Mouse (Mus musculus) mouse trophoblast stem cell (cell line): ENCODE measurements around the gene H2al1e.
"Not testable (repeated sequence)": the region's sequence is repeated elsewhere in the genome, so short reads cannot be mapped to it uniquely, and the experiment has no call there.

Experiments used
- in situ Hi-C, 2 experiments: fragments of 300-500 bp; cut with MseI, MboI; formaldehyde crosslinking; loops; 2 replicates in 1 of 2; 3 replicates in 1 of 2; pipeline ENCODE4 v1.15.1; 2025

H2al1e gene

GRCm38 (mm10) chrX:11311634-11312033 lies at the start of gene H2al1e:
H2al1e (plus strand) TSS chrX:11311934.
- in situ Hi-C loops = not testable (repeated sequence)

DNA sequence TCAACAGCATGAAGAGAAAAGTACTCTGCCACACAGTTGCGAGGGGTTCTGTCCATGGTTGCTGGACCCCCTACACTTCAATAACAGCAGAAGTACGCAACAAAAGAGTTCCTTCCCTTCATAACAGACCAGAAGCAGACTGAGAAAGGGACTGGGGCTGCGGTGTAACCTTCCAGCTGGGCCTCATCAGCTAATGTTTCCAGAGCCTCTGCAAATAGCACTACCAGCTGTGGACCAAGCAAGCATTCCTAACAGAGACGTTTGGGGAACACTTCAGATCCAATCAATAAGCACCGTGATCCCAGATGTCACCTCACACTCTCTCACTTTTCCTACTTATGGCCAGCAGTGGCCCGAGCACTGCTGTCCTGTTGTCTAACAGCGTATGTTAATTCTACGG lies 46.8 kb upstream of the H2al1e start:
- in situ Hi-C loops = loop anchor here in 1 of 2 experiments (25.0 kb wide), 1 partner anchor 97 kb away; no protein-coding TSS in a partner anchor

GRCm38 (mm10) chrX:11267791-11268190 lies 43.9 kb upstream of the H2al1e start:
- in situ Hi-C loops = loop anchor here in 1 of 2 experiments (25.0 kb wide), 1 partner anchor 95 kb away; no protein-coding TSS in a partner anchor

DNA sequence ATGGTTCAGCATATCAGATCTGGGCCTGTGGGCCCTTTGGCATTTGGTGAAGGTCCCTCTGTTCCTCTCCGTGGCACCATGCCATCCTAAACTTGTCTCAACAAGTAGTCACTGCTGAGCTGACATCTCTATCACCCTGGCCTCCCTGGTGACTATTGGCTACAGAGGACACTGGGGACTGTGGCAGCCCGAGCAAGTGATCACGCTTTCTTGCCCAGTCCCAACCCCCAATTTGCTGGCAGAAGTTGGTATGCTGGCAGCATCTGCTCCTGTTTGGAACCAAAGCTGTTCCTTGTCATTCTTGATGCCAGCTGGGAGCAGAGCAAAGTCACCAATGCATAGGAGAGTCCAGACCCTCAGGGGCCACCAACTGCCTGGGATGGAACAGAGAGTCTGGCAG lies 42.7 kb upstream of the H2al1e start:
- in situ Hi-C loops = loop anchor here in 1 of 2 experiments (25.0 kb wide), 1 partner anchor 93 kb away; no protein-coding TSS in a partner anchor

GRCm38 (mm10) chrX:11273190-11273589 lies 38.5 kb upstream of the H2al1e start:
- in situ Hi-C loops = loop anchor here in 1 of 2 experiments (25.0 kb wide), 1 partner anchor 89 kb away; no protein-coding TSS in a partner anchor

DNA sequence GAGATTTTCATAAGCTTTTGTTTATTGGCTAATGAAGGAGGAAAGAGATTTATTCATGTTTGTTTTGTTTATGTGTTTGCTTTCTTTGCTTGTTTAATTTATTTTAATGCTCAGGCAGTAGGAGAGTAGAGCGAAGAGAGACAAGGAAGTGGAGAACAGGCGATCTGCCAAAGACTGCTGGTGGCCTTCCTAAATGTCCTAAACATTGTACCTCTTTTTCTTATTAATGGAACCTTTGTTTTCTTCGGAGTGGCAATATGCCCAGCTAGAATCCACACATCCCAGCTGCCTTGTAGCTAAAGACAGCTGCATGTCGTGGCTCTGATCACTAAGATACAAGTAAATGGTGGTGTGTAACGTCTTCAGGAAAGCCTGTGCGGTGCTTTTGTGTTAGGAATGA lies 34.7 kb upstream of the H2al1e start:
- in situ Hi-C loops = no loop called here

GRCm38 (mm10) chrX:11280741-11281140 lies 31.0 kb upstream of the H2al1e start:
- in situ Hi-C loops = loop anchor here in 1 of 2 experiments (10.0 kb wide), 1 partner anchor 74 kb away; no protein-coding TSS in a partner anchor

DNA sequence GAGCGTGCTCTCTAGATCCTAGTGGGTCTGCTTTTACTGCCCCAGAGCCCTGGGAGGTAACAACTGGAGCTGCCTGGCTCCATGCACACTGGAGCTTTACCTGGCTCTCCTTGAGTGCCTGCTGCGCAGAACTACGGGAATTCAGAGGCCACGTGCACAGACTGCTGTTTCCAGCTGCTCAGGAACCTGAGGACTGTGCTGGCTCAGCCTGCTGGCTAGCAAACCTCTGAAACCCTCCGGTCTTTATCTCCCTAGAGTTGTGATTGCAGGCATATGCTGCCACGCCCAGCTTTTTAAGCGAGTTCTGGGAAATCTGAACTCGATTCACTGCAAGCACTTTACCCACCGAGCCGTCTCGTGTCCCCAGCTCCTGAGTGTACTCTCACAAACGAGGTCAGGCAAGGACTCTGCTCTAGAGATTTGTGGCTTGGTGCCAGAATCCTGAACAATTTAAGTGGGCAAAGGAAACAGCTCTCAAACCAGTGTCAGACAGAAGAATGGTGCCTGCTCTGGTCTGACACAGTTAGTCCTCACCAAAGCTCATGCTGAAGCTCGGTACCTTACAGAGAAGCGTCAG lies 23.3 kb upstream of the H2al1e start:
- in situ Hi-C loops = loop anchor here in 1 of 2 experiments (10.0 kb wide), 1 partner anchor 66 kb away; no protein-coding TSS in a partner anchor

DNA sequence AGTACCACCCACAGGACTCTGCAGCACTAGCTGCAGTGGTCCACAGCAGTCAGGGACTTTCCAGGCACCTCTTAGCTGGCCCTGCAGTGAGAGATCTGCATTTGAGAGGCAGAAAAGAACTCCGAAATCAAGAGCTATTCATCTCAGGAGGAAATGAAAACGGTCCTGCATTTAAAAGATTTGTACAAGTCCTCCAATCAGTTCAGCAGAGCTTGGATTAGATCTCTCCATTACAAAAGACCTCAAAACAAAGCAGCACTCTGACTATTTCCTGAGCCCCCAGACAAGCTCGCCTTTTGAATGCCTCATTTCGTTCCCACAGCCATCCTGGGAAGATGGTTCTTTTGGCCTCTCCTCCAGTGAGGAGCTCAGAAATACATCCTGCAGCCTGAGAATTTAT lies 22.5 kb upstream of the H2al1e start:
- in situ Hi-C loops = loop anchor here in 1 of 2 experiments (10.0 kb wide), 1 partner anchor 66 kb away; no protein-coding TSS in a partner anchor

- in situ Hi-C loops = not testable (repeated sequence)
These were observed 12.8 kb upstream of the H2al1e start, which contains the start of gene H2al1a for GRCm38 (mm10) chrX:11298957-11299356. H2al1a (plus strand) TSS chrX:11299257.

- in situ Hi-C loops = not testable (repeated sequence)
These were observed 9.6 kb upstream of the H2al1e start, which contains the start of gene H2al1b for GRCm38 (mm10) chrX:11302132-11302531. H2al1b (plus strand) TSS chrX:11302432.

DNA sequence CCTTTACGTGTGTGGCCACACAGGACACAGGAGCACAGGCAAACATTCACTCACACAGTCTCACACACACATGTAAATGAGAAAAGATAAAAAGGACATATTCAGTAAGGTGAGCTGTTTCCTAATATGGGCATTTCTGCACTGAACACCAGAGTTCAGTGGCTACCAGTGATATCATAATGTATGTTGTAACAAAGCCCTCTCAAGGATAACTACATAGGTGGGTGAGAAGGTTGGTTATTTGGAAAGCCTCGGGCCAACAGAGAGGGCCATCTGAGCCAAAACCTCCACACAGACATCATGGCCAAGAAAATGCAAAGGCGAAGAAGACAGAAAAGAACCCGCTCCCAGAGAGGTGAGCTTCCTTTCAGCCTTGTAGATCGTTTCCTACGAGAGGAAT lies 6.4 kb upstream of the H2al1e start, which contains the start of gene H2al1c:
H2al1c (plus strand) TSS at position 301 of the 400 bp plus-strand sequence.
- in situ Hi-C loops = not testable (repeated sequence)

- in situ Hi-C loops = not testable (repeated sequence)
These were observed 3.2 kb upstream of the H2al1e start, which contains the start of gene H2al1d for GRCm38 (mm10) chrX:11308524-11308923. H2al1d (plus strand) TSS chrX:11308824.

DNA sequence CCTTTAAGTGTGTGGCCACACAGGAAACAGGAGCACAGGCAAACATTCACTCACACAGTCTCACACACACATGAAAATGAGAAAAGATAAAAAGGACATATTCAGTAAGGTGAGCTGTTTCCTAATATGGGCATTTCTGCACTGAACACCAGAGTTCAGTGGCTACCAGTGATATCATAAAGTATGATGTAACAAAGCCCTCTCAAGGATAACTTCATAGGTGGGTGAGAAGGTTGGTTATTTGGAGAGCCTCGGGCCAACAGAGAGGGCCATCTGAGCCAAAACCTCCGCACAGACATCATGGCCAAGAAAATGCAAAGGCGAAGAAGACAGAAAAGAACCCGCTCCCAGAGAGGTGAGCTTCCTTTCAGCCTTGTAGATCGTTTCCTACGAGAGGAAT lies 3.1 kb downstream of the H2al1e start, which contains the start of gene H2al1f:
H2al1f (plus strand) TSS at position 301 of the 400 bp plus-strand sequence.
- in situ Hi-C loops = not testable (repeated sequence)

- in situ Hi-C loops = not testable (repeated sequence)
These were observed 6.2 kb downstream of the H2al1e start, which contains the start of gene H2al1g for GRCm38 (mm10) chrX:11317956-11318355. H2al1g (plus strand) TSS chrX:11318256.

DNA sequence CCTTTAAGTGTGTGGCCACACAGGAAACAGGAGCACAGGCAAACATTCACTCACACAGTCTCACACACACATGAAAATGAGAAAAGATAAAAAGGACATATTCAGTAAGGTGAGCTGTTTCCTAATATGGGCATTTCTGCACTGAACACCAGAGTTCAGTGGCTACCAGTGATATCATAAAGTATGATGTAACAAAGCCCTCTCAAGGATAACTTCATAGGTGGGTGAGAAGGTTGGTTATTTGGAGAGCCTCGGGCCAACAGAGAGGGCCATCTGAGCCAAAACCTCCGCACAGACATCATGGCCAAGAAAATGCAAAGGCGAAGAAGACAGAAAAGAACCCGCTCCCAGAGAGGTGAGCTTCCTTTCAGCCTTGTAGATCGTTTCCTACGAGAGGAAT lies 9.5 kb downstream of the H2al1e start, which contains the start of gene H2al1h:
H2al1h (plus strand) TSS at position 301 of the 400 bp plus-strand sequence.
- in situ Hi-C loops = not testable (repeated sequence)

DNA sequence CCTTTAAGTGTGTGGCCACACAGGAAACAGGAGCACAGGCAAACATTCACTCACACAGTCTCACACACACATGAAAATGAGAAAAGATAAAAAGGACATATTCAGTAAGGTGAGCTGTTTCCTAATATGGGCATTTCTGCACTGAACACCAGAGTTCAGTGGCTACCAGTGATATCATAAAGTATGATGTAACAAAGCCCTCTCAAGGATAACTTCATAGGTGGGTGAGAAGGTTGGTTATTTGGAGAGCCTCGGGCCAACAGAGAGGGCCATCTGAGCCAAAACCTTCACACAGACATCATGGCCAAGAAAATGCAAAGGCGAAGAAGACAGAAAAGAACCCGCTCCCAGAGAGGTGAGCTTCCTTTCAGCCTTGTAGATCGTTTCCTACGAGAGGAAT lies 12.6 kb downstream of the H2al1e start, which contains the start of gene H2al1i:
H2al1i (plus strand) TSS at position 301 of the 400 bp plus-strand sequence.
- in situ Hi-C loops = not testable (repeated sequence)

- in situ Hi-C loops = not testable (repeated sequence)
These were observed 15.8 kb downstream of the H2al1e start, which contains the start of gene H2al1j for GRCm38 (mm10) chrX:11327522-11327921. H2al1j (plus strand) TSS chrX:11327822.

DNA sequence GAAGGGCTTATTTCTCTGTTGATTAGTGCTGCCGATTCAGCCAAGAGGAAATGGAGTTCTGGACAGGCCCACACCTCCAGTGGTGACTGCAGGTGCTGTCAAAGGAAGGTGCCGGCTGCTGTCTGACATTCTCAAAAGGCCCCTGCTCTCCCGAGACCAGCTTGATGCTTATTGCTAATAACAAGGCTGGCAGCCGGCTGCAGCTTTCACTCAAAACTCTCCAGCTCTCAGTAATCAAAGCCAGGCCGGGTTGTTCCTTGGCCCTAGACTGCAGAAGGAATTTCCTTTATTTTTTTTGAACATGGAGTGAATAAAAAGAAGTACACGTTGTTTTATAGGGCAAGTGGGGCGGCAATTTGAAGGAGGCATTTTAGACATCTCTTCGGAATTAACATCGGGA lies 34.0 kb downstream of the H2al1e start:
- in situ Hi-C loops = no loop called here

DNA sequence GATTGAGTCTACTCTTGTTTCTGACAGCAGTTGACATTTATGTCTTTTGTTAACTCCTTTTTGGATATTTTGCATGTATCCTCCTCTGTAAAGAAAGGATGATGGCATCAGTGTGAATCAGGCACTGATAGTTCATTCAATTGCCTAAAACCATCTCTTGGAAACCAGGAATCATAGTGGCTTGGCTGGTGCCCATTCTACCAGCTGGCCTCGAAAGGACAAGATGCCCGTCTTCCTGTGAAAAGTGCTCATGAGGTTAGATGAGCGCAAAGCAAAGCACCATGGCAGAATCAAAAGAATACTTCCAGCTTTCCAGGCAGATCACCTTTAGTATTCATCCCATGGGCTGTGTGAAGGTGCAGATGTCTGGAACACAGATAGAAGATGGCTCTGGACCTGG lies 35.0 kb downstream of the H2al1e start:
- in situ Hi-C loops = no loop called here

DNA sequence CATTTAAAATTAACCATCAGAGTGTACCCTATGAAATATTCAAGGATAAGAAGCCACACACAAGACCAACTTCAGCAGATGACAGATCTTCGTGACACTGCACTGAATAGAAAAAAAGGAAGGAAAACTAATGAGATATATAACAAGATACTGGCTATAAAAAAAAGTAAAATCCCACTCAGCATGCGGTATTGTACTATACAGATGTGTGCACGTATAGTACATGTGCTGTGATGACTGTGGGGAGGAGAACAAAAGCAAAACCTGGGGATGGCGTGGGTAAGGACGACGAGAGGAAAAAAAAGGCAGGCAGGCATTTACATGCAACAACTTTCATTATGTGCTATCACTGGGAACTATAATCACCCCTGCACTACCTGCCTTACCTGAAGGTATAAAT lies 49.1 kb downstream of the H2al1e start:
- in situ Hi-C loops = loop anchor here in 1 of 2 experiments (25.0 kb wide), 1 partner anchor 99 kb away; no protein-coding TSS in a partner anchor

DNA sequence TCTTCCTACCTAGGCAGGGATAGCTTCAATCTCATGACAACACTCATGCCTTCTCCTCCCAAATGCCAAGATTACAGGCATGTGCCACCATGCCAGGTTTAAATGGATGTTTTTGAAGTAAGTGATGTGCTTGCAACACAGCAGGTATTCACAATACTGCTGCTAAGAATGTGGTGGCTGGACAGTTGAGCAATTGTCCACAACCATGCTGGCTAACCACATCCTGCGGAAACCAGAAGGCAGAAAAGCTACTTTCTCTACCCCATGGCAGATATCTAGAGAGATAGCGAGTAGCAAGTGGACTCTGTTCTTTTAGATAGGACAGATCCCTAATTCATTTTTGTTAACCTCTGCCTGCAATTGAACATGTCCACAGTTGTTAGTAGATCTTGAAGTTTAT lies 49.5 kb downstream of the H2al1e start:
- in situ Hi-C loops = loop anchor here in 1 of 2 experiments (25.0 kb wide), 1 partner anchor 99 kb away; no protein-coding TSS in a partner anchor
